Mouse (Mus musculus) ovary, postnatal 14 days (tissue): Measurements from ENCODE around the gene Kpna6.
"Not testable (repeated sequence)": the region's sequence is repeated elsewhere in the genome, so short reads cannot be mapped to it uniquely, and the experiment has no call there.

Experiments
- DNase-seq: peaks from one replicate; pipeline ENCODE4 v3.0.0; 2022; ENCODE audit warnings: low spot score

Kpna6 gene

GRCm38 (mm10) chr4:129672083-129672877 is at the start of gene Kpna6:
Gene Kpna6, minus strand, starts transcription at chr4:129672767.
- peak; percentile 88 for DNase-seq

- no peak for DNase-seq
These were observed 43.7 kb upstream of the Kpna6 start for GRCm38 (mm10) chr4:129716310-129716709.

GRCm38 (mm10) chr4:129709486-129710129 is 37.0 kb upstream of the Kpna6 start:
- no peak for DNase-seq

- DNase-seq: no peak
These were observed 34.2 kb upstream of the Kpna6 start for GRCm38 (mm10) chr4:129706750-129707149.

GRCm38 (mm10) chr4:129702454-129702853 is 29.9 kb upstream of the Kpna6 start:
- peak; percentile 64 for DNase-seq

GRCm38 (mm10) chr4:129701503-129702377 is 29.2 kb upstream of the Kpna6 start:
- peak; percentile 78 for DNase-seq

GRCm38 (mm10) chr4:129700661-129701060 is 28.1 kb upstream of the Kpna6 start:
- DNase-seq: not testable (repeated sequence)

- no peak for DNase-seq
These were observed 27.6 kb upstream of the Kpna6 start for GRCm38 (mm10) chr4:129700216-129700615.

GRCm38 (mm10) chr4:129697191-129697590 is 24.6 kb upstream of the Kpna6 start:
- no peak for DNase-seq

GRCm38 (mm10) chr4:129696158-129696985 is 23.8 kb upstream of the Kpna6 start, which contains the start of gene Tmem39b:
Gene Tmem39b, minus strand, starts transcription at chr4:129696838.
- DNase-seq: peak; percentile 79

- no peak for DNase-seq
These were observed 23.2 kb upstream of the Kpna6 start for GRCm38 (mm10) chr4:129695815-129696157.

GRCm38 (mm10) chr4:129684531-129684930 is 12.0 kb upstream of the Kpna6 start:
- no peak for DNase-seq

GRCm38 (mm10) chr4:129683901-129684493 is 11.4 kb upstream of the Kpna6 start:
- DNase-seq: no peak

- no peak for DNase-seq
These were observed 9.3 kb upstream of the Kpna6 start for GRCm38 (mm10) chr4:129681837-129682236.

GRCm38 (mm10) chr4:129672878-129673449 is 397 bp upstream of the Kpna6 start:
- no peak for DNase-seq

GRCm38 (mm10) chr4:129671491-129672082 is 980 bp downstream of the Kpna6 start:
- DNase-seq: peak; percentile 24

- DNase-seq: no peak
These were observed 10.2 kb downstream of the Kpna6 start for GRCm38 (mm10) chr4:129662255-129662813.

GRCm38 (mm10) chr4:129661584-129661983 is 11.0 kb downstream of the Kpna6 start:
- DNase-seq: no peak

- DNase-seq: no peak
These were observed 17.8 kb downstream of the Kpna6 start for GRCm38 (mm10) chr4:129654770-129655169.

- DNase-seq: no peak
These were observed 22.2 kb downstream of the Kpna6 start for GRCm38 (mm10) chr4:129650359-129650758.
